Mouse (Mus musculus): ENCODE results near the gene Cryaa.
"Not testable (repeated sequence)": the region's sequence is repeated elsewhere in the genome, so short reads cannot be mapped to it uniquely, and the experiment has no call there.

The Cryaa gene

DNA sequence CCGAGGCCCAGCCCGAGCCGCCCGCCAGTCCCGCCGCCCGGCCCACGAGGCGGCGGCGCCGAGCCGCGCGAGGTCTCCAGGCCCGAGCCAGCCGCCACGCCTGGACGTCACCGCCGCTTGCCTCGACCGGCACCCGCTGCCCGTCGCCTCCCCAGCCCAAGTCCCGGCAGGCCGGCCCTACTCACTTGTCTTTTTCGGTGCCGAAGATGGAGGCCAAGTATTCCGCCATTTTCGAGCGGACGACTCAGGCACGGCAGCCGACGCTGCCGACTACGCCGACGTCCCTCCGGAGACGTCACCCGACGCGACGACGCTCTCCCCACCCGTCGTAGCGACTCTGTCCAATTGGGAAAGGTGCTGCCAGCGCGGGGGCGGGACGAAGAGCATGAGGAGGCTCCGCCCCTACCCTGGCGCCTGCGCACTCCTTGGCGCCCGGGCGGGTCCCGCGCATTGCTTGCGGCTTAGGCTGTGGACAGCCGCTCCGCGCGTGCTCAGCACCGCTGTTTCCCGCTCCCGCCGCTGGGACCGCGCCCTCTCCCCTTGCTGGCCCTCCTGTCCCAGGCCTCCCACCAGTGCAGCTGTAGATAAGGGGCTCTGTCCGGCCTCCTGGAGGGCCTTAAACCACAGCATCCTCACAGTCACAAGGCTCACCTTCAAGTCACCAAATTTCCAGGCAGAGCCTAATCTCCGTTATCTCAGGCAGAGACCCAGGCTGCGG lies 19.0 kb upstream of the Cryaa start, which contains the start of gene U2af1:
TSS of gene U2af1 (minus strand) at position 425 of the 718 bp plus-strand sequence.
- peak; percentile 95 to 96 for DNase-seq (ENCODE audit: low spot score in 2 of 2)

DNA sequence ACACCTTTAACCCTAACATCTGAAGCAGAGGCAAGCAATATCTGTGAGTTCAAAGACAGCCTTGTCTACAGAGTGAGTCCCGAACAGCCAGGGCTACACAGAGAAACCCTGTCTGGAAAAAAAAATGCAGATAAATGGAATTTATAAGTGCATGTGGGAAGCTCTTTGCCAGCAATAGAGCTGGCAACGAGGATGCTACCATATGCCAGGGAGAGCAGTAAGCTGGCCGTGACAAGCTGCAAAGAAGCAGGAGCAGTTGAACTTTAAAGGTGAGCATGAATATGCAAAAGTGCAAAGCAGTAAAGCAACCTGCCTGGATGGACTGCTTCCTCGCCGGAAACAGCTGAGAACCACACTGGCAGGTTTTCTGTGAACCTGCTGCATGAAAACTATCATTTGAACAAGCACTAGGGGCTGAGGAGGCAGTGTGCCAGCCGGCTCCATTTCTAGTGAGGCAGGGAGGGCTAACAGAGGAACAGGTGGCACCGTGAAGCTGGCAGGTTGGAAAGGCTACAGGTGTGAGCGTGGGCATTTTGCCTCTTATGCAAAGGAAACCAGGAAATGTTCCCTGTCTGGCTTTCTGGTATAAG lies 16.9 kb upstream of the Cryaa start:
- DNase-seq (ENCODE audit: low spot score in 2 of 2): no peak

DNA sequence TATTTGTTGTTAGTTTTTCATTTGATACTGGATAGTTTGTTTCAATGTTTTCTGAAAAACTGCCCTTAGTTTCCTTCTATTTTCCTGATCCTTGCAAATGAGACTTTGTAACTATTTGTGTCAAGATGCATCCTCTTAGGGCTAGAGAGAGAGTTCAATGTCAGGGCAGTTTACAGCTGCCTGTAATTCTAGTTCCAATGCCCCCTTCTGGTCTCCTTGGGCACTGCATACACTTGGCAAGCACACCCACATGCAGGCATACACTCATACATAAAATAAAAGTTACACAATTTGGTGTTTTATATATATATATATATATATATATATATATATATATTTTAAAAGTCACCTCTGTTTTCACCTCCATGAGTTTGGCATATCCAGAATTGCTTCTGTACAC lies 14.8 kb upstream of the Cryaa start:
- peak in 1 of 2 experiments; percentile 27 for DNase-seq (ENCODE audit: low spot score in 2 of 2)

DNA sequence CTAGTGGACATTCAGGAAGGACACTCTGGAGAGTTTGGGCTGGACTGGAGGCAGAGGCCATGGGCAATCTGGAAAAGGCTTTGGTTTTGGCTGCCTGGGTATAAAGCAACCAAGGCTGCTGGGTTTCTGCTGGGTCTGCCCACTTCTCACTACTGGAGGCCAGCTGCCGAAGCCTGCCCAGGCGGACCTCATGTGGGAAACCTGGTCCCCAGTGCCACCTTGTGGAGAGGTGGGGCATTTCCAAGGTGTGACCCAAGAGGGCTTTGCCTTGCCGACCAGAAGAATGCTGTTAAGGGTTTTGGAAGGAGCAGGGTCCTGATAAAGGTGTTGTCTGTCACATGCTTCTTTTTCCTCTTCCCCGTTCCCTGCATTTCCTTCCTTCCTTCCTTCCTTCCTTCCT lies 12.8 kb upstream of the Cryaa start:
- peak; percentile 75 to 84 for DNase-seq (ENCODE audit: low spot score in 2 of 2)

DNA sequence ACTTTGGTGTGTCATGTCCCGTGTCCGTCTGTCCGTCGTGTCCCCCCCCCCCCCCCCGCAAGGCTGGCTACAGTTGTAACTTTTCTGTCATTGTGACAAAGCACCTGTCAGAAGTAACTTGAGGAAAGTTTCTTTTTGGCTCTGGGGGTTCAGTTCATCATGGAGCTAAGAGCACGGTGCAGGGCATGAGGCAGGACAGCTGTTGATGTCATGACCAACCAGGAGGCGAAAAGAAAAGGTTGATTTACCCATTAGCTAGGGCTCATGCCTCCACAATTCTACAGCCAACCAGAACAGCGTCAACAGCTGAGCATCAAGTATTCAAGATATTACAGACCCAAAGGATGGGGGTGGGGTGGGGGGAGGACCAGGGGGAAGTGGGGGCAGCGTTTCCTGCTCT lies 9.3 kb upstream of the Cryaa start:
- DNase-seq (ENCODE audit: low spot score in 2 of 2): no peak

DNA sequence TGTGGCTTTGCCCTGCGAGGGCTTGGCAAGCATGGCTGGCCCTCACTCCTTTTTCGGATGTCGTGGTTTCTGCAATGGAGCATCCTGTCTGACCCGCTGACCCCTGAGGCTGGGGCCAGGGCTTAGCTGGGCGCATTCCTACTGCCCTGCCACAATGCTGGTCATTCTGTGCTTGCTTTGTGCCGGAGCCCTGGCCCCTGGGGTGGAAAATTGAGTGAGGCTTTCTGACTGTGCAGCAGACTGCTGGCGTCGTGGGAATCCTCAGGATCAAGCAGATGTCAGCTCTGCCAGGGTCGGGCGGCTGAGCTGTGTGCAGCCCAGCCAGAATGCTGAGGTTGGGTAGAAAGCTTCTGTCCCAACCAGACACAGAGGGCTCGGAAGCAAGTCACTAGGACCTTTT lies 7.4 kb upstream of the Cryaa start:
- DNase-seq (ENCODE audit: low spot score in 2 of 2): no peak

DNA sequence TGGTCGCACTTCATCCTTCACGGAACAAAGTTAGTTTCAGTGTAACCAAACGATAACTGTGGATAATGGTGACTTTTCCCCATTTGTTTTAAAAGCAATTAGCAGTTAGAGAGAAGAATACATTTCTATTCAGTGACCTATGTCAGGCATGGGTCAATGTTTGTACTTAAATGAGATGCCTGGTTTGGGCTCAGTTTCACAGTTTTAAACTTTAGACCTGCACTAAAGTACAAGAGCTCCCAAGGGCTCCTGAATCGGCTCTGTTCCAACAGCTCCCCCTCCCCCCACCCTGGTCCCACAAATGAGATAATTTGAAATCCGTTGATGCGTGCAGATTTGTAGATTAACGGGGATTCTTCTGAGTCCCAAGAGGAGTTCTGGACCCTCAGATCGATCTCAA lies 5.9 kb upstream of the Cryaa start:
- DNase-seq (ENCODE audit: low spot score in 2 of 2): no peak

DNA sequence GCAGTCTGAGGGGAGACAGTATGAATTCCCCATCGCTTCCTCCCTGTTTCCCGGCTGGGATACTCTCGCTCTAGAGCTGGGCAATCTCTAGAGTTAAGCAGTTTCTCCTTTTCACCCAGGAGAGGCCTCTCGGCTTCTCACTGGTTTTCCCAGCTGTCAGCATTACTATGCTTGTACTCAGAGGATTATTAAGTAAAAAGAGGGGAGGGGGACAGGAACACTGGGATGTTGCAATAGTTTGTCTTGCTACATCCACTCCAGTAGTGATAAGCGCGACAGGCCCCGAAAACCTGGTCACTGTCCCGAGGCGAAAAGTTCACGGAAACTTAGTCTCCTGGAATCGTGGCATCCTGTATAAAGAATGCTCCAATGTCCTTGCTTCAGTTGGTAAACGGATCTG lies 5.3 kb upstream of the Cryaa start:
- DNase-seq (ENCODE audit: low spot score in 2 of 2): no peak

DNA sequence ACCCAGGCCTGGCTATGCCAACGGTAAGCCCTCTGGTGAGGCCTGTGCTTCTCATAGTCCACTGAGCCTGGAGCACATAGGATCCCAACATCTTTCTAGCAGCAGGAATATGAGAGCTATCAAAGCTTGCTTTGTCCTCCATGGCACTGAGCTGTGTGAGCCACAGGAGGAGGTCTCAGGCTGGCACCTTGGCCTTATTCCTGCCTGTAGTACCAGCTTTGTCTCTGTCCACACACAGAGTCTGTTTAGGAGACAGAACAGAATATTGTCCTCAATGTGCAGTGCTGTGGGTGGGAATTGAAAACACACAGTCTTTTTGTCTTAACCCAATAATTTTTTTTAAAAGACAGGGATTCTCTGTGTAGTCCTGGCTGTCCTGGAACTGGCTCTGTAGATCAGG lies 3.2 kb upstream of the Cryaa start:
- no peak for DNase-seq (ENCODE audit: low spot score in 2 of 2)

DNA sequence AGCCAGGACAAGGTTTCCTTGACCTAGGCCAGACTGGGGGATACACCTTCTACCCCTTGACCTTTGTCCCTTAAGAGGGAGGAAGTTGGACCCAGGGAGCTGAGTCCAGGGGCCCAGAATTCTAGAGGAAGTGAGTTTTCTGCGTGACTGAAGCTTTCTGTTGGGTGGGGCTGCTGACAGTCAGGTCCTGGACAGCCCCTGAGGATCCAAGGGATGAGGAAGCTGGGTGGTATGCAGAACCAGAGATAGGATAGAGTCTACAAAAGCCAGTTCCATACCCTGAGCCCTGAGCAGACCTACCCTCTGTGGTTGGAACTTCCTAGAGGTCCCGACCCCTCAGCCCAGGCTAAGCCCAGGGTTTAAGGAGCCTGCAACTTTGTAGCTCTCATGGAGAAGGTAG lies 2.8 kb downstream of the Cryaa start:
- no peak for DNase-seq (ENCODE audit: low spot score in 2 of 2)

DNA sequence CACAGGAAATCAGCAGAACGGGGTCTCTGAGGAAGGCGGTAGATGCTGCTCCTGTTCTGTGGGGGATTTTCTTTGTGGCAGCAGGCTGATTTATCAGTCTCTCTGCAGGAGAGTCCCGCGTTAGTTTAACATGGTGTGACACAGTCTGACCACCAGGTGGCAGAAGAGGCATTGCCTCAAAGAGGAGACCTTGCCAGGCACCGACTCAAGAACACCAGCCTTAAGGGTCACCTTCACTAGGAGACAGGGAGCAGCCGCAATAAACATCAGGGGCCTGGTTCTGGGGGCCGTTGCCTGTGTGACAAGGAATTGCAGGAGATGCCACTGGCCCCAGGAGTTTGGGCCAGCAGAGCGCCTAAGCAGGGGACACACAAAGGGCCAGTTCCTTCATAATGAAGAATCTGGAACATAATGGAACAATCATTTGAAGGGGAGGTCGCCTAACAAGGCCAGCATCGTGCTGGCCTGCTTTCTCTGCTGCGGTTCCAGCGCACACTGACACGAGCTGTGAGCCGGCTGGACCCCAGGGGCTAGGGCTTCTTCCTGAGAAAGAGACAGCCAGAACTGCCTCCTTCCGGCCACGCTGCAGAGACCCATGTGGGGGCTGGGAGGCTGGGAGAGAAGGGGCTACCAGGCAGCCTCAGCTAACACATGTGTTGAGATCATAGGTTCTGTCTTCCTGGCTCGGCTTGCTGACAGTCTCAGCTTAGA lies 8.1 kb downstream of the Cryaa start:
- DNase-seq (ENCODE audit: low spot score in 2 of 2): peak; percentile 73 to 82

DNA sequence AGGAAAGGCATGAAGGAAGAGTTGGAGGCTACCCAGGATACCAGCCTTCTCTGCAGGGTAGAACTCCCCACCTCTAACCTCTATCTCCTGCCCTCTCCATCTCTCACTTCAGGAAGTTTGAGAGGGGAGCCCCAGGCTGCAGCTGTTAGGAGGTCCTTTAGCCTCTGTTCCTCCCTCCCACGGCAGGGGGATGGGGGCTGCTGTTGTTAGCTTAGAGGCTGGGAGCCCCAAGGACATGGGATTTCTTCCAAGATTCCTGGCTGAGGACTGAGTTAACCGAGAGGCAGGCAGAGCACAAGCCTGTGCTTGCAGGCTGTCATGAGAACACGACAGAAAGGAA lies 8.6 kb downstream of the Cryaa start:
- no peak for DNase-seq (ENCODE audit: low spot score in 2 of 2)

DNA sequence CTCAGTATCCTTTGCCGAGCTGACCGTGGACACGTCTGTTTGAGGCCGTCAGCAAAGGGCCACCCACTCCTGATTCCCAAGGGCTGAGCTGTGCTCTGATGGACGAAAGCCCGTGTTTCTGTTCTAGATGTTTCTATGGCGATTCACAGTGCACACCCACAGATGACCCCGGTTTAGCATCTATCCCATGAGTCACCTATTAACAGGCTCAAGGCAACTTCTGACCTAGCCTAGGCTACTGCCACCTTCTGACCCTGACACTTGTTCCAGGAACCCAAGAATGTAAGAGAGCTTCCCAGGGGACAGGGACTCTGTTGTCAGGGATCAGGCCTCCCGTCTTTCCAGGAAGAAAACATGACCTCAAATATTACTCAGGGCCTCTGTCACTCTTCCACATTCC lies 10.5 kb downstream of the Cryaa start:
- no peak for DNase-seq (ENCODE audit: low spot score in 2 of 2)

DNA sequence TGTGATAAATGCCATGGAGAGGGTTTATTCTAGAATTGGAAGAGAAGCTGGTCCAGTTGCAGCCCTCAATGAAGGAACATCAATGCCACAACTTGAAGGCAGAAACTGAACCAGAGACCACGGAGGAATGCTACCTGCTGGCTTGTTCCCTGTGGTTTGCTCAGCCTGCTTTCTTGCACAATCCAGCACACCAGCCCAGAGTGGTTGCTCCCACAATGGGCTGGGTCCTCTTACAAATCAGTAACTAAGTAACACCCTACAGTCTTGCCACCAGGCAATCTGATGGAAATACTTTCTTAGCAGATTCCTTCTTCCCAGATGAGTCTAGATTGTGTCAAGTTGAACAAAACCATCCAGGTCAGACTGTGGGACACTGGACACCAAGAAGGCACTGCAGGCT lies 12.0 kb downstream of the Cryaa start:
- no peak for DNase-seq (ENCODE audit: low spot score in 2 of 2)

DNA sequence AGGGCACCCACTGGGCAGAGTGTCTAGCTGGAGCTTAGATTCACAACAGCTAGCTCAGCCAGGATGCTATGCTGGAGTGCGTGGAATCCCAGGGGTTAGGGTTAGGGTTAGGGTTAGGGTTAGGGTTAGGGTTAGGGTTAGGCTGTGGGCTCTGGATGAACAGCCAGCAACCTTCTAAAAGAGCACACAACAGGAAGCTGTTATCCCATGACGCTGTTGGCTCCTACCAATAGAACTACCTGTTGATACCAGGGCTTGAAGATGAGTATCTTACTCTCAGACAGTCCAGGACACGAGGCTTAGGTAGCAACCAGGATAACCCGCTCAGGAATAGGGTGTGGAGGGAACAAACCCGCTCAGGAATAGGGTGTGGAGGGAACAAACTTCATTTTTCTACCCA lies 15.3 kb downstream of the Cryaa start:
- DNase-seq (ENCODE audit: low spot score in 2 of 2): no peak

DNA sequence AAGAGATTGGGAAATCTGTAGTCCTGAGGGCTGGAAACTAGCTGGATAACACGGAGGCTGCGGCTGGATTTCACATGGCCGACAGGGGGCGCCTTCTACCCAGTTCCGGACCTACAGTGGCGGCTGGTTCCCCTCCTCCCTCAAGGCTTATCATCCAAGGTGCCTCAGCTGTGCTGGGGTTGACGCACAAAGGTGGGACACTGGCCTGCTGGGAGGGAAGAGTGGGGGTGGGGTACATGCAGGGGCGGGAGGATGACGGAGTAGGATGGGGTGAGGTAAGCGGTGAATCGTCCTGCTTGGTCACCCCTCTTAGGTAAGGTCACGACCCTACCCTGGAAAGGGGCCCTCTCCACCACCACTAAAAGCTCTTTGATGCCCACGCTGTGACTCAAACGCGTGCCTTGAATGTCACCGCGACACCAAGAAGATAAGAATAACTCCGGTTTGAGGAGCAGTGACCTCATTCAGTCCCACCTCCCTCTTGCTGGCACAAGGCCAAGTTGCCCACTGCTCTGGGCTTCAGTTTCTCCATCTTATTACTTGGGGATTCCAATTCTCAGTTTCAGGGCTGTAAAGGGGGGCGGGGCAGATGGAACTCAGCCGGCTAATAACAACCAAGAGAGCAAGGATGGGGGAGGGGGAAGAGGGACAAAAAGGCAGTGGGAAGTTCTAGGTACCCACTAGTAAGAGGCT lies 15.9 kb downstream of the Cryaa start:
- peak; percentile 67 to 85 for DNase-seq (ENCODE audit: low spot score in 2 of 2)

DNA sequence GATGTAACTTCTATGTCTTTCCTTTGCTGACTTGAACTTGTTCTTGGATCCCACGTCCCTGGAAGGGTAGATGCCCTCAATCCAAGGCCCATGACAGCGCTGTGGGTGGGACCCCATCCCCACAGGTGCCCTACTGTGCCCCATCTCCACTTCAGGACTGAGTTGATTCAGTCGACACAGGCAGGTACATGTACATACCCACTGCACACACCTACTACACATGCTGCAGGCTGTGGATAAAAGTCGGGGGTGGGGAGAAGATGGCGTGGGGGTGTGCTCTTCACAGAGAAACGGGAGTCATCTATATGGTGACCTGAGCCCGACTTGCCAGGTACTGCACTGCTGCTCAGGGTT lies 16.4 kb downstream of the Cryaa start:
- DNase-seq (ENCODE audit: low spot score in 2 of 2): peak in 1 of 2 experiments; percentile 8

DNA sequence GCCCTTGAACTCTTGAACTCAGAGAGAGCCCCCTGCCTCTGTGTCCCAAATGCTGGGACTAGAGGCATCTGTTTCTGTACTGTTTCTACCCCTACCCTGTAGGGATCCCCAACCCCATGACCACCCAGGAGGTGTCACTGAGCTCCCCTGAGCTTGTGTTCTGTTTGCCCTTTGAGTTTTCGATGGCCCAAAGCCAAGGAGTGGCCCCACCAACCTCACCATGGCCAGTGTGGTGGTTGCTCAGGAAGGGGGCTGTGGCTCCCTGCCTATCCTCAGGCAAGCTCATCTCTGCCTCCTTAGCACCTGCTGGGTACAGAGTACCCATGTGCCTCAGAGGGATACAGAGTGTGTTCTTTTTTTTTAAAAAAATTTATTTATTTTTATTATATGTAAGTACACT lies 17.3 kb downstream of the Cryaa start:
- DNase-seq (ENCODE audit: low spot score in 2 of 2): no peak

DNA sequence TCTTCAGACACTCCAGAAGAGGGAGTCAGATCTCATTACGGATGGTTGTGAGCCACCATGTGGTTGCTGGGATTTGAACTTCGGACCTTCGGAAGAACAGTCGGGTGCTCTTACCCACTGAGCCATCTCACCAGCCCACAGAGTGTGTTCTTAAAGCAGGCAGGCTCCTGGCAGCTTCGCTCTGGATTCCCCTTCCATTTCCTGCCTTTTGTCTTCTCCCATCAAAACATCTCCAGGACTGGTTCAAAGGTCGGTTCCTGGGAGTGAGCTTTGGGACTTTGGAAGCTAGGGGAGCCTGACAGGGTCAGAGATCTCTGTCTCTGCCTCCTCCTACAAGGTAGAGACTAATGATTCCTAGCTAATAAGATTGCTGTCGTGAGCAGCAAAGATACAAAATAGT lies 17.7 kb downstream of the Cryaa start:
- DNase-seq (ENCODE audit: low spot score in 2 of 2): not testable (repeated sequence)

DNA sequence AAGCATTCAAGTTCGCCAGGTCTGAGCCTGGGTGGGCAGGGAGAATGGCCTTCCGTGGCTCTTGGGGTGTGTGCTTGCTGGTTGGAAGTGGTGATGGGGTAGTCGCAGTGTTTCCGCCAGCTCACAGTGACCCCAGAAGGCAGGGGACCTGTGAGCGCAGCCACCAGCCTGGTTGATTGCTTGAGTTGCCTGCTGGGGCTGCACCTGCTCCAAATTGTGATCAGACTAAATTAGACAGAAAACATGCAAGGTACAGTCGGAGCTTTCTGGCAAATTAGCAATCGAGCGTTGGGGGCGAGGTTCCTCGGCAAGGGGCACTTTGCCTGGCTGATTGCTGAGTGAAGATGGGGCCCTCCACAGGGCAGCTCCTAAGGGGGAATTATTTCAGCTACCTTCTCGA lies 20.7 kb downstream of the Cryaa start:
- no peak for DNase-seq (ENCODE audit: low spot score in 2 of 2)

DNA sequence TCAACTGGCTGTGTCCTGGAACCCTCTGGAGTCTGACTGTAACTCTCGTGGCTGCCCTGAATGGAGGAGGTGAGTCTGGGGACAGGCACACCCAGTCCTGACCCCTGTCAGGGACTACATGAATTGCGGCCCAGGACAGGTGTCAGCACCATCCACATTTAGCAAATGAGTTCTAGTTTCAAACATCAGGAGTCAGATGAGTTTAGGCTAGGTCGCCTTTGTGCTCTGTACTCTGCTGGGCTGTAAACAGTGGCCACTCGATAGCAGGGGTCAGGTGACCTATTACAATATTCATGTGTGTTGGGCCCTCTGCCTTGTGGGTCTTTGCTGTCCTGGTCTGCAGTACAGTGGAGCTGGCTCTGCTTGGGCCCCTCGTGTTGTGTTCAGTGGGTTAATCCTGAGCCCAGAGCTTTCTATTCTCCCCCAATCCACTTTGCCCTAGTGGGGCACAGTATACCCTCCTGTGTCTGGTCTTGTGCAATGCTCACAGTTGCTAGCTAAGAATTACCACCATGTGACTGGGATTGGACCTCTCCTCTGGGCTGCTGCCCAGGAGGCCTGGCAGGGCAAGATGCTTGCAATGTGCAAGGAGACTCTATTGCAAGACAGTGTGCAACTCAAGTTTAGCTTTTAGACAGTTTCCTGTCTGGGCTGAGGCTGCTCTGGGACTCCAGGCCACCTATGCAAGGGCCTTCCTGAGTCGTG lies 25.8 kb downstream of the Cryaa start:
- DNase-seq (ENCODE audit: low spot score in 2 of 2): no peak
